Mouse (Mus musculus): ENCODE data around the gene Smurf1.
A peak's percentile ranks its signal among the peaks of the same experiment; 100 is the strongest.

Gene Smurf1

DNA sequence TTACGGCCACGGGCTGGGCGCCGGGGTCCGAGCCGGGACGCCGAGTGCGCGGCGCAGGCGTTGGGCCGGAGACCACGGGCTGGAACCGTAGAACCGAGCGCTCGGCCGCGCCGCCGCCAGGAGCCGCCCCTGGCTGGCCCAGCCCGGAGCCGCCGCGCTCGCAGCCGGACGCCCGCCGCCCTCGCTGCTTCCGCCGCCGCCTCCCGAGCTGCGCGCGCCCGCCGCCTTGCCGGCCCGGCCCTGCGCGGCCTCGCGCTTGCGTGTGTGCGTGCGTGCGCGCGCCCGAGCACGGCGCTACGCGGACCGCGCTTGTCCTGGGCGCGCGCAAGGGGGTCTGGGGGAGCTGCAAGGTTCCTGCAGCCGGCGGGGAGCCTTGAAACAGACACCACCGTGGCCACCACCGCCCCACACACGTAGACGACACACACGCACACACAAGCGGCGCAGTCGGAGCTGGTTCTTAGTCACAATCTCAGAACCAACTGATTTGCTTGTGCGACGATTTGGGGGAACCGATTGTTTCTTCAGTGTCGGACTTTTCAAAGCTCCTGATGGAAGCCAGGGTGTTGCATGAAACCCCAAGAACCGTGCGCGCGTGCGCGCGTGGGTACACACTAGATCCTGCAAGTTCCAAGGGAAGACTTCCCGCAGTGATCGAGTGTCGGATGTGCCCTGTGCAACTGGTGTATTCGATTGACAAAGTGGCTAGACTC lies at the start of gene Smurf1:
Smurf1 (minus strand) TSS at position 209 of the 713 bp plus-strand sequence.
- peak; percentile 85 for DNase-seq

DNA sequence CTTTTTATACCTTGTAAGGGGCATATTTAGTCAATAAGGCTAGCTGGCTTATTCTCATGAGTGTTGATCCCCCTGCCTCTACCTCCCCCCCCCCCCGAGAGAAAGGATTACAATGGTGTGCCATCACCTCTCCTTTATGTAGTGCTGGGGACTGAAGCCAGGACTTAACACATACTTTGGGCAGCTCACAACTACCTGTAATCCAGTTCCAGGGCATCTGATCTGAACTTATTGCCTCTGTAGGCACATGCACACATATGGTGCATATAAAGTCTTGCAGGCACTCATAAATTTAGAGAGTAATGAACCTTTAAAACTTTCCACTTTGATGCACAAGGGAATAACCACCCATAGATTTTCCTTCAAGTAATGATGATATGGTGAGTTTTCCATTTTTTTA lies 48.6 kb upstream of the Smurf1 start:
- DNase-seq: no peak

DNA sequence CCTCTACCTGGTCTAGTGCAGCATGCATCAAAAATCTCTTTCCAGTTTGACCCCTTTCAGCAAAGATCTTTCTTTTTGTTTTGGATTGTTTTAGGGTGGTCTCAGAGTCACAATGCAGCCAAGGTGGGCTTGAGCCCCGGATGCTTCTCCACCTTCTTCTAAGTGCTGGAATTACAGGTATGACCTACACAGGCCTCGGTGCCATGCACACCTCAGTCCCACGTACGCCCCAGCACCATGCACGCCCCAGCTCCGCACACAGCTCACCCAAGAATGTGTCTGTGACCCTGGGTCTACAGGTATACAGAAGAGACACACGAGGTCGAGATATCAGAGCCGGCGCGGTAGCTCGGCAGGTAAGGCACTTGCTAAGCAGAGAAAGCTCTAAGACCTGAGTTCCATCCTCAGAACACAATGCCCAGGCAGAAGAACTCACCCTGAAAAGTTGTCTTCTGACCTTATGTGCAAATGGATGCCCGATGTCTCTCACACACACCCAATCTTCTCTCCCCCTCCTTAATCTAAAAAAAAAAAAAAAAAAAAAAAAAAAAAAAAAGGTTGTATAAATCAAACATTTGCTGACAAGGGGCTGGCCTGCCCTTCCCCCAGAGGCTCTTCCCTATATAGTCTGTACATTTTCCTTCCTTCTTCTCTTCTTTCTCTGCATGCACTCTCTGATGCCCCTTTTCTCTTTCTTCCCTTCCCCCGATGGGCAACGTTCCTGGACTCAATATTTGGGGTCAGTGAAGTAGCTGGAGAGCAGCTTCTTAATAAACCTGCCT lies 43.4 kb upstream of the Smurf1 start:
- DNase-seq: no peak

DNA sequence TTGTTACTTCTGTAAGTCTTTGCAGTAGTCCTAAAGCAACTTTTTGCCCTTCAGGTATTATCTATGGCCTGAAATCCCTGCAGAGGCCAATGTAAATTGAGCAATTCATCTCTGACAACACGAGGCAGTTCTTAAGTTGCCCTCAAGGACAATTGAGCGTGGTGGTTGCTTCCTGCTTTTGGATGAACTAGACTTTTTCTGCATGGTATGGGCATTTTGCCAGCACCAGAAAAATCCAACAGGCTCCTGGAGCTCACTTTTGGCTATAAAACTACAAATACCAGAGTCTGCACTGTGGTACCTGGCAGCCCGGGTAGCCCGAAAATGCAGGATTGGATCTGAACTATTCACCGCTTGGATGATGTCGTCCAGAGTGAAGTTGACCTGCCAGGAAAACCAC lies 39.9 kb upstream of the Smurf1 start:
- DNase-seq: no peak

DNA sequence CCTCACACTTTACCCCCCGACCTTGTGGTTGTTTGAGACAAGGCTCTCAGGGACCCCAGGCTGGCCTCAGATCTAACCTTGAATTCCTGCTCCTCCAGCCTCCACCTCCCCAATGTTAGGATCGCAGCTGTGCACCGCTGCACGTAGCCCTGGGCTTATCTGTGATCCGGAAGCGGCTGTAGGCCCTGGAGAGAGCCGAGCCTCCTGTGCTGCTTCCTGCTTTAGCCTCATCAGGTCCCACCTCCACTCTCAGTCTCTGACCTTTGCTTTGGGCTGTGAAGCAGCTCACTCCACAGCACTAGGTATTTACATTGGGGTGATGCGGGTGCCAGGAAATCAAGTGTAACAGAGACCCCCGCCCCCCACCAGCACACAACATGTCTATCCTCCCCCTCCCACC lies 38.8 kb upstream of the Smurf1 start:
- DNase-seq: no peak

DNA sequence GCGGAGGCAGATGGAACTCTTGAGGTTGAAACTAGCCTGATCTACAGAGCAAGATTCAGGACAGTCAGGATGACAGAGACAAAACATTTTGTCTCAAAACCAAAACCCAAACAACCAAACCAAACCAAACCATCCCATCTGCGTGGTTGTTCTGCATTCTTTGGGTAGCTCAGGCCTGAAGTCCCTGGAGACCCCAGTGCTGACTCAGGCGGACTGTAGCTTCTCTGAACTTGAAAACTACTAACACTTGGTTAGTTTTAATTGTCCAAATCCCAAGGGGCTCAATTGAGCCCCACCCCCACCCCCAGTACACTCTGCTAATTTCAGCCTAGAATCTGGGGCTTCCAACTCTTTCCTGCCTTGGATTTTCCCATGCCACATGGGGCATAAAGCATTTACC lies 37.7 kb upstream of the Smurf1 start:
- no peak for DNase-seq

DNA sequence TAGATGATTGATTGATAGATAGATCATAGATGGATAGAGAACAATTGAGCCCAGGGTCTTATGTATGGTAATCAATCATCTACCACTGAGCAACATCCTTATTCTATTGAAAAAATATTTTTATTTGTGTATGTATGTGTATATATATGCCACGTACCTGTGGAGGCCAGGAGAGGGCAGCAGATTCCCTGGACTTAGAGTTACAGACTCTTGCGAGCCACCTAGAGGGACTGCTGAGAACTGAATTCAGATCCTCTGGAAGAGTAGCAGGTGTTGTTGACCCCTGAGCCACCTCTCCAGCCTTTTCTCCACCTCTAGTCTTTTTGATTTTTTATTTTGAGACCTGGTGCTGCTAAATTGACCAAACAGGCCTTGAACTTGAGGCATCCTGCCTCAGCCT lies 32.8 kb upstream of the Smurf1 start:
- no peak for DNase-seq

DNA sequence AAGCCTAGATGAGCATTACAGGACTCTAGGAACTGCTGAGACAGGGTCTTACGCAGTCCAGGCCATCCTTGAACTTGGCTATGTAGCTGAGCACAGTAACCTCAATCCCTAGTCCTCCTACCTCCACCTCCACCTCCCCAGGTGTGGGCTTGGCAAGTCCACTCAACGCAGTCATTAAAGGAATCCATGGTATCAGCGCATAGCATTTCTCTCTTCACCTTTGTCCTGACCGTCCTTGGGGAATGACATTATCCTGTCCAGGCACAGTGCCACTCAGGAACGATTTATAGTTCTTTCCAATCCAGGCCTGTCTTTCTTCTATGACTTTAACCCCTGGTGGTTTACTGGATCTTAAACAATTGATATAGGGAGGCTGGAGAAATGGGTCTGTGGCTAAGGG lies 24.8 kb upstream of the Smurf1 start:
- no peak for DNase-seq

DNA sequence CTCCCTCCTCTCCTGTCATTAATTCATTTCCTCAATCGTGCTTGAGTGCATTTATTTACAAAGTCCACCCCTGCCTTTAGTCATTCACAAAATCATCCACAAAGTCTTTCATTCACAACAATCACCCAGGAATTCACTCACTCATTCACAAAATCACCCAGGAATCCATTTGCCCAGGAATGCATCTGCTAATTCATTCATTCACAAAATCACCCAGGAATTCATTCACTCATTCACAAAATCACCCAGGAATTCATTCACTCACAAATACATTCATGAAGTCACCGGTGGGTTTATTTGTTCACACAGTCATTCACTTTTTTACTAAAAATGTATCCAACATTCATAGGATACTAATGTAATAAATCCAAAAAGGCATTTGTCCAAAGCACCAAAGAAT lies 24.4 kb upstream of the Smurf1 start:
- DNase-seq: no peak

DNA sequence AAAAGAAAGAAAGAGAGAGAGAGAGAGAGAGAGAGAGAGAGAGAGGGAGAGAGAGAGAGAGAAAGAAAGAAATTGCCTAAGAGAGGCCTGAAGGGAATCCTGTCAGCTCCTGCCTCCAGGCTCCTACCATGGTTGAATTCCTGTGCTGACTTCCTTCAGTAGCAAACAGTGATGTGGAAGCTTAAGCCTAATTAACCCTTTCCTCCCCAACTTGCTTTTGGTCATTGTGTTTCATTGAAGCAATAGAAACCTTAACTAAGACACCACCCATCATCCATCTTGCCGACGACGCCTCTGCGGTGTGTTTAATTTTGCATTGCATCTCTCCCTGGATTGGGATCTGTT lies 23.4 kb upstream of the Smurf1 start:
- no peak for DNase-seq

DNA sequence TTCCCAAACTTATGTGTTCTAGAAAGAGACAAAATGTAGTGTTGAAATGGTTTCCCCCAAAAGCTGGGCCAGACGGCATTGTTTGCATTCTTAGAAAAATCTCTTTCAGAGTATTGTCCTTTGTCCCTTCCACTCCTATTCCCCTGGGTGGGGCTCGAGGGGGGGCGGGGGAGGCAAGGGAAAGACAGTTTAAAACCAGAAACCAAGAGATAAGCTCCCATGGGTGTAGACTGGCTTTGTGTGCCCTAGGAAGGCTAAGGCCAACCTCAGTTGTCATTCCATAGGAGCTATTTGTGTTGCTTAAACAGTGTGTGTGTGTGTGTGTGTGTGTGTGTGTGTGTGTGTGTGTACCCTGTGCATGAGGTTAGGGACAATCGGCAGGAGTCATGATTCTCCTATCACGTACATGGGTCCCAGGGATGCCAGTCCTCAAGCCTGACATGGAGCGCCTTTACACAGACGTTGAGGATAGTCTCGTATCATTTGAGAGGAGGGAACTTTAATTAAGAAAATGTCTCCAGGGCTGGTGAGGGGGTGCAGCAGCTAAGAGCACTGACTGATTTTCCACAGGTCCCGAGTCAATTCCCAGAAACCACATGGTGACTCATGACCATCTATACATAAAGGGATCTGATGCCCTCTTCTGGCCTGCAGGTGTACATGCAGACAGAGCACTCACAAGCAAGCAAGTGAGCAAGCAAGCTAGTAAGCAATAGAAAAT lies 22.9 kb upstream of the Smurf1 start:
- DNase-seq: peak; percentile 36

DNA sequence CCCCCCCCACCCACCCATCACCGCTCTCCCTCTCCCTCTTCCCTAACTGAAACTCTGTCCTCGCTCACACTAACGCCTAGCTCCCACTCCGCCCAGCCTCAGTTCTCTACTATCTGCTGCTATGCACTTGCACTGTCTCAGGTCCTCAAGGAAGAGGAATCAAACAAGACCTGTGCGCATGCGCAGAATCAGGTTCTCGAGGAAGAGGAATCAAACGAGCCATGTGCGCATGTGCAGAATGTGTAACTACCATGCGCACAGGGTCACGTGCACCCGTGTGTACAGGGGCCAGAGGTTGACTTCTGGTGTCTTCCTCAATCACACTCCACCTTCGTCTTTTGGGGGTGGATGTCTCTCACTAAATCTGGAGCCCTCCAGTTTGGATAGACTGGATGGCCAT lies 21.9 kb upstream of the Smurf1 start:
- DNase-seq: no peak

DNA sequence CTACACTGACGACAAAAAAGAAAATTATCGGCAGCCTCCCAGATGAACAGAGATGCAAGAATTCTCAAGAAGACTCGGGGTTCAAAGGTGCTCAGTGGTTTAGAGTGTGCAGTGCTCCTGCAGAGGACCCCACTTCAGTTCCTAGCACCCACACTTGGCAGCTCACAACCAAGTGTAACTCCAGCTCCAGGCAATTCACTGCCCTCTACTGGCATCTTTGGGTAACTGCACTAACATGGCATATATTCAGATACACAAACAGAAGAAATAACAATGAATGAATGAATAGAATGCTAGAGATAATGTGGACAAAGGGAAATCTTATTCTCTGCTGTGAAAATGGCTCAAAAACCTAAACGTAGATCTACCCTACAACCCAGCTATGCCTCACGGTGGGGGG lies 19.2 kb upstream of the Smurf1 start:
- DNase-seq: no peak

DNA sequence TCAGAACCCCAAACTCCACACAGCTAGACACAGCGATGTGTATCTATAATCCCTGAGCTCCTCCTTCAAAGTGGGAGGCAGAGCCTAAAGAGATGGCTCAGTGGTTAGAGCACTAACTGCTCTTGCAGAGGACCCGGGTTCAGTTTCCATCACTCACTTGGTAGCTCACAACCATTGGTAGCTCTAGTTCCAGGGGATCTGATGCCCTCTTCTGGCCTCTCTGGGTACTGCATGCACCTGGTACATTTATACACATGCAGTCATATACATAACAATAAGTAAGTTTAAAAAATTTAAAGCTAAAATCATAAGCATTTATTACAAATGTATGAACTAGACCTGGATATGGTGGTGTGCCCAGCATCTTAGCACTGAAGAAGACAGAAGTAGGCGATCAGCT lies 17.6 kb upstream of the Smurf1 start:
- DNase-seq: no peak

DNA sequence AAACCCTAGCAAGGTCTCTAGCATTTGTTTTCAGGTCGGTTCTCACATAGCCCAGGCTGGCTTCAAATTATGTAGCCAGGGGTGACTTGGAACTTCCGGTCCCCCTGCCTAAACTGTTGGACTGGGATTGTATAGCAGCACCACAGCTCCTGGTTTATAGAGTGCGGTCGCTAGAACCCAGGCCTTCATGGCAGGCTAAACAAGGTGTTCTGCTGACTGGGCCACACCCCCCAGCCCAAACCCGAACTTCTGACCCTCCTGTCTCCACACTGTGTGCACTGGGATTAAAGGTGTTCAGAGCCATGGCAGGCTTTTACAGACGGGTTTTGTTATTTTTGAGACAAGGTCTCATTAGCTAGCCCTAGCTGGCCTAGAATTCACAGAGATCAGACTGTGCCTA lies 13.5 kb upstream of the Smurf1 start:
- DNase-seq: no peak

DNA sequence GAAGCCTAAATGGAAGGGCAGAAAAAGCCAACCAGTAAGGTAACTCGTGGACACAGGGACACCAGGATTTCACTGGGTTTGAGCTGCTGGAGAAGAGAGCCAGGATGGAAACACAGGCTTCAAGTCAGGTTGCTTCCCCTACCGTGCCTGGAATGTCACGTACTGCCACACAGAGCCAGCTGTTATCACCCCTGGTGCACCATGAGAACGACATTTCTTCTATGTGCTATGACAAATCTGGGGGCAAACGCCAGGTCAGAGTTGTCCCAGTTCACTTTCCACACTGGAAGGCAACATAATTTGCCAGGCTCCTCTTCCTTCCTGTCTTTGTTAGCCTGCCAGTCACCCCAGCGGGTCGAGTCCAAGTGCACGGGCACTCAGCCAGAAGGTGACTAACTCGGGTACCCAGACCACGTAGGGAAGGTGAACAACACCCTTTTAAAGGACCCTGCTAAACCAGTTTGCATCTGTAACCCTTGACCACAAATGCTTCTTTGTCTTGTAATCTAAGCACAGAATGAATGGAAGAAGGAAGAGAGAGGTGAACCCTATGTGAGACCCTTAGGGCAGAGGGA lies 13.0 kb upstream of the Smurf1 start:
- DNase-seq: no peak

DNA sequence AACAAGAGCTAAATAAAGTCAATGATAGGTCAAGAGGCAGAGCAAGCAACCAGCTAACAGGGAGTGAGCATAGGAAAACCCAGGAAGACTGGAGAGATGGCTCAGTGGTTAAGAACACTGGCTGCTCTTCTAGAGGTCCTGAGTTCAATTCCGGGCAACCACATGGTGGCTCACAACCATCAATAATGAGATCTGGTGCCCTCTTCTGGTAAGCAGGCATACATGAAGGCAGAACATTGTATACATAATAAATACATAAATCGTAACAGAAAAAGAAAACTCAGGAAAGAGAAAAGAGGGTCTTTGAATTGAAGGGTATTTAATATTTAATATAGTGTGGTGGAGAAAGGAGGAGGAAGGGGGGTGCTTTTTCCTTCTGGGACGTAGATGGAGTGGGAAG lies 5.6 kb upstream of the Smurf1 start:
- no peak for DNase-seq

DNA sequence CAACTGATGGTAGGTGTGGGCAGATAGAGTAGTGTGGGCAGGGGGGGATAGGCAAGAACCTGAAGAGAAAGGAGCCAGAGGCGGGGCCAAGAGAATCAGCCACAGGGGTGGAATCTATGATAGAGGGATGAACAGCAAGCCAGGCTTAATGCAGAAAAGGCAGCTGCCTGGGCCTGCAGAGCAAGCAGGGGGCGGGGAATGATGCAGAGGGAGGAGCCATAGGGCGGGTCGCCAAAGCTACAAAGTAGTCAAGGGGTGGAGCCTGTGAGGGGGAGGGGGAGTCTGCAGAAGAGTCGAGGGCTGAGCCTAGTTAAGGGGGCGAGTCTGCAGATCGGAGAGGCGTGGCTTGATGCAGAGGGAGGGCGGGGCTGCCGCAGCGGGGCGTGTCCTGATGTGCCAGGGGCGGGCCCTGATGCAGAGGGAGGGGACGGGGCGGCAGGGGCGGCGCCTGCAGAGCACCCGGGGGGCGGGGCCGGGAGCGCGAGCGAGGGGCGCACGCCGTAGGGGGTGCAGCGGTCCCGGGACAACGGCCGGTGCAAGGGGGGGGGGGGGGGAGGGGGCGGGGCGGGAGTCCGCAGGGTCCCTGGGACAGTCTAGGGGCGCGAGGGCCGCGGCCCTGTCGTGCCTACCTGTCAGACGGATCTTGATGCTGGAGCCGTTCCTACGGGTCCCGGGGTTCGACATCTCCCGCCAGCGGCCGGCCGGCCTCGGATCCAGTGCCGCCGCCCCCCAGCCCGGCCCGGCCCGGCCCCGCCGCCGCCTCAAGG lies 592 bp downstream of the Smurf1 start:
- DNase-seq: peak; percentile 72

DNA sequence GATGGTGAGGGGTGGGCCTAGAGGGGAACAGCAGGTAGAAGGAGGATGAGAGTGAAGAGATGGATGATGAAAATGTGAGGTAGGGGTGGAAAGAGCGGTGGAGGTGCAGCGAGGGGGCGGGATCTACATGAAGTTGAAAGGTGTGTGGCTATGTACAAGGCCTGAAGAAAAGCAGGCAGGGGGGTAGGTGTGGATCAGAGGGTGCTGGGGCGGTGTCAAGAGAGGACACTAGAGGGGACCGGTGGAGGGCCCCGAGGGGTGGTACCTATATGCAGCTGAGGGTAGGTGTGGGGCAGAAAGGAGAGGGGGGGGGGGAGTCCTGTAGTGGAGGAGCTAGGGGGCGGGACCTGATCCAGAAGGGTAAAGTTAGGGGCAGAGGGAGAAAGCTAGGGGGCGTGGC lies 1.2 kb downstream of the Smurf1 start:
- DNase-seq: no peak

DNA sequence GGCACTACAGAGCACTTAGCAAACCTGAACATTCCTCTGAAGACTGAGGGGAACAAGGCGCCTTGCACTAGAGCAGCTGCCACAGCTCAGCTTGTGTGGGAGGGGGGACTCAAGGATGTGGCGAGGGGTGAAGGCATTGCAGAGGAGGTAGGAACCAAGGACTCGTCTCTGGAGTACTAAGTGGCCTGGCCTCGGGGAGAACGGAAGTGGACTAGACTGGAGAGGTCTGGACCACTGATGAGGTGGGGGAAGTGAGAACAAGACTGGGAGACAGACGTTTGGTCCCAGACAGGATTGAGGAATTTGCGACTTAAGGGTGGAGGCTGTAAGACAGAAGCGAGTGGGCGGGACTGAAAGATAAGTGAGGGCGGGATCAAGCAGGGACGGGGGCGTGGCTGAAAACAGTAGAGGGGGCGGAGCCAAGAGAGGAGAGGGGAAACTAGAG lies 1.8 kb downstream of the Smurf1 start:
- peak; percentile 55 for DNase-seq

DNA sequence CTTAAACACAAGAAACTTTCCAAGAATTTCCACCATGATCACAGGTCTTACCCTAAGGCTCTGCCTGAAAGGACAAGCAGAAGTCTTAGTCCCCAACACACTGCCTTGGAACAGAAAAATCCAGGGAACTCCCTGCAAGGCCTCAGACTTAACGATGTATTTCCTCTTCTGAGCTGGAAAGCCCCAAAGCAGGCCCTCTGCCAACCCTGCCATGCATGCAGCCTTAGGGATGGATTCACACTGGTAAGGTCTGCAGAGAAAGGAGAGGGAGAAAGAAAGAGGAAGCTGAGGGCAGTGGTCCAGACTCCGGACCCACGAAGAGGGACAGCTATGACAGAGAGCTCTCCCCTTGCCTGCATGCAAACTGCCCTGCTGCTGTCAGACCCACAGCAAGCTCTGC lies 2.2 kb downstream of the Smurf1 start:
- DNase-seq: no peak

DNA sequence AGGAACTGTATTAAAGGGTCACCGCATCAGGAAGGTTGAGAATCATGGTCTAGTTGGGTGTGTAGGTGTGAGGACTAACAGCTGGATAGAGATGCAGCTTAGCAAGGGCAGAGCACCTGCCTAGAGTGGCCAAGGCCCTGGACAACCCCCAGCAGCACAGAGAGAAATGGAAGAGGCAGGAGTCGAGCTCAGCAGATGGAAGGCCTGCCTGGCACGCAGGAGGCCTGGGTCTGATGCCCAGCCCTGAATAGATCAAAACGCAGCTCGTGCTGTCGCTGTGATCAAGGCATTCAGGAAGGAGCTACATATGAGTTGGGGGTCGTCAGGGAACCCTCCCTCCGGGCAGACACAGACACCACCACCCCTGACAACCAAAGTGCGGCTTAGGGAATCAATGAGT lies 7.4 kb downstream of the Smurf1 start:
- no peak for DNase-seq

DNA sequence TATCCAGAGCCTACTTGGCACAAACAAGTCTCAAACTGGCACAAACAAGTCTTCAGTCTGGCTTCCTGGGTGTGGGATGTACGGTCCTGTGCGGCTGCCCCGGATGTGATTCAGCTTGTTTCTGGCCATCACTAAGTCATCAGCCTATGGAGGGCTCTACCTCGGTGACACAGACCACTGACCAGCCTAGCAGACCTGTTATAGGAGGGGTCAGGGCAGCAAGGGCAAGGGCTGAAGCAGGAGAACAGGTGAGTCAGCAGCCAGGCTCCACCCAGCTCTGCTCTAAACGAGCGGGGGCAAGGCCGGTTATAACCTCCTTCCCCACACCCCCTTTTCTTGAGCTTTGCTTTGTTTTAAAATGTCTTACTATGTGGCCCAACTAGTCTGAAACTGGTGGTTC lies 11.2 kb downstream of the Smurf1 start:
- no peak for DNase-seq
